Mouse (Mus musculus): ENCODE results near the gene Usp19.

The Usp19 gene

DNA sequence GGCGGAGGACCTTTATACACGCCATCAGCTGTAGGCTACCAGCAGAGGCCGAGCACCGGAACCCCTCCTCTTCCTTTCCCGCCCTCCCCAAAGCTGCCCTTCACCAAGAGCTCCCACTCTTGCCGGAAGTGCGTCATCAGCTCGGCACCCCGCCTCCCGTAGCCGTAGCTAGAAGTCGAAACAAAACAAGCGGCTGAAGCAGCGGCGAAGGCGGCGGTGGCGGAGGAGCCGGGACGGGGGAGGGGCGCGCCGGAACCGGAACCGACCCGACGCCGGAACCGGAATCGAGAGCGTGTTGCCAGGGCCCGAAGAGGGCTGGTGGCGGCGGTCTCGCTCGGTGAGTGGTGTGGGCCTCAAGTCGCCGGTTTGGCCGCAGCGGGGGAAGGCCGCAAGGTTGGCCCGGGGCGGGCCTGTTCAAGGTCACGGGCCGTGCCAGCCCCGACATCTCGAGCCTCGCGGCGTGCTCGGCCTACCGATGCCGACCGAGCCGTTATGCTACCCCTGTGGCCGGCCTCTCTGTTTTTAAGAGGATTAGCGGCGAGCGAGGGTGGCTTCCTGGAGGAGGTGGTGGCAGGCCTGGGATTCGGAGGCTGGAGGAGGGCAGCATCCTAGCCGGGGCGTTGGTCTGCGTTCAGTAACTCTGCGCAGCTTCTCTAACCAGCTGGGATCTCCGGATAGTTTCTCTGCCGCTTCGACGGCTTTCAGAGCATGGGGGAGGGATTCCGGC is at the start of gene Usp19:
Usp19 (plus strand) TSS at position 44 of the 727 bp plus-strand sequence.
- peak; percentile 97 to 98 for DNase-seq (ENCODE audit: low spot score in 2 of 2)

DNA sequence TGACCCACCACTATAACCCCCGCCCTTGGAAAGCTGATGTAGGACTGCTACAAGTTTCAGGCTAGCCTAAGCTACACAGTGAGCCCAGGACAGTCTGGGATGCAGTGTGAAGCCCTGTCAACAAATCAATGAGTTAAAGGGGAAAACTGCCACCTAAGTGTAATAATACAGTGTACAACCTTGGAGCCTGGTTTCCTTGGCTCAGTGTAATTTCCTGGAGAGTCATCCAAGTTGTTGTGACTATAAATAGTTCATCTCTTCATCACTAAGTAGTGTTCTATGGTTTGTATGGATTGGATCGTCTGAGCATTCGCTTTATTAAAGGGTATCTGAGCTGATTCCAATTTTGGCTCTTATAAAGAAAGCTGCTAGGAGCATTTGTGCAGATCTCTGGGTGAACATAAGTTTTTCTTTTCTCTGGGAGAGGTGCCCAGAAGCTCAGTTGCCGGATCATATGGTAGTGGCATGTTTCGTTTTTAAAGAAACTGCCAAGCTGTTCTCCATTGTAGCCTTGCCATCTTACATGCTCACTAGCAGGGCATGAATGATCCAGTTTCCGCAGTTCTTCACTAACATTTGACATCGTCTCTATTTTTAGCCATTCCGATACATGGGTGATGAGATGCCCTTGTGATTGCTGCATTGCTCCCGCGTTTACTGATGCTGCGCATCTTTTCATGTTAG is 49.0 kb upstream of the Usp19 start:
- peak; percentile 66 to 83 for DNase-seq (ENCODE audit: low spot score in 2 of 2)

DNA sequence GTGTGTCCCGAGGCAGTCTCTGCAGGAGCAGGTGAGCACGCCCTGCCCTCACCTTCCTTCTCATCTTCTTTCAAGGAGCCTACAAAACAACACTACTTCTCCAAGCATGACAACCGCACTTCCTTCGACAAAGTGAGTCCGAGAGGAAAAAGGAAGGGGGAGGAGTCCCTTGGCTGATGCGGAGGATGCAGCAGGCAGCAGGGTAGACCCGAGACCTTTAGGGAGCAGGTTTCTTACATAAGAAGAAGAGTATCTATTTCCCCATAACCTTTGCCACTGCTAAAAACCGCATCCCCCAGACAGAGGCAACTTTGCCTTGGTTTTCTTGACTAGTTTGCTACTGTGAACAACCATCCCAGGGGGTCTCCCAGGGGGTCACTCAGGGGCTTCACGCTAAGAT is 45.3 kb upstream of the Usp19 start:
- DNase-seq (ENCODE audit: low spot score in 2 of 2): no peak

DNA sequence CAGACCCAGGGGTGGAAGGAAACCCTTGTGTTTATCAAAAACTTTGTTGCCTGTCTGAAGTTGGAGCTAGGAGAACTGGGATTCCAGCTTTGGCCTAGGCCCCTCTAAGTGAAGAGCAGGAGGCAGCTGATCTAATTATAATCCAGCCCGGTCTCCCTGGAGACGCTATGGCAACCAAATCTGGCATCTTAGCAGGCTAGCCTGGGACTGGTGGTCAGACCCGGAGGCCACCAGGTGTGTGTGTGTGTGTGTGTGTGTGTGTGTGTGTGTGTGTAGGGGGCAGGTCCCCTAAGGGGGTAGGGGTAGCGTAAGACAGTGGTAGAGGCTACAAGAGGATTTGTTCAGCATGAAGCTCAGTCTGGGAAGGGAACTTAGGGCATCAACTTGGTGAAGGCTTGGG is 40.5 kb upstream of the Usp19 start:
- peak; percentile 80 to 88 for DNase-seq (ENCODE audit: low spot score in 2 of 2)

DNA sequence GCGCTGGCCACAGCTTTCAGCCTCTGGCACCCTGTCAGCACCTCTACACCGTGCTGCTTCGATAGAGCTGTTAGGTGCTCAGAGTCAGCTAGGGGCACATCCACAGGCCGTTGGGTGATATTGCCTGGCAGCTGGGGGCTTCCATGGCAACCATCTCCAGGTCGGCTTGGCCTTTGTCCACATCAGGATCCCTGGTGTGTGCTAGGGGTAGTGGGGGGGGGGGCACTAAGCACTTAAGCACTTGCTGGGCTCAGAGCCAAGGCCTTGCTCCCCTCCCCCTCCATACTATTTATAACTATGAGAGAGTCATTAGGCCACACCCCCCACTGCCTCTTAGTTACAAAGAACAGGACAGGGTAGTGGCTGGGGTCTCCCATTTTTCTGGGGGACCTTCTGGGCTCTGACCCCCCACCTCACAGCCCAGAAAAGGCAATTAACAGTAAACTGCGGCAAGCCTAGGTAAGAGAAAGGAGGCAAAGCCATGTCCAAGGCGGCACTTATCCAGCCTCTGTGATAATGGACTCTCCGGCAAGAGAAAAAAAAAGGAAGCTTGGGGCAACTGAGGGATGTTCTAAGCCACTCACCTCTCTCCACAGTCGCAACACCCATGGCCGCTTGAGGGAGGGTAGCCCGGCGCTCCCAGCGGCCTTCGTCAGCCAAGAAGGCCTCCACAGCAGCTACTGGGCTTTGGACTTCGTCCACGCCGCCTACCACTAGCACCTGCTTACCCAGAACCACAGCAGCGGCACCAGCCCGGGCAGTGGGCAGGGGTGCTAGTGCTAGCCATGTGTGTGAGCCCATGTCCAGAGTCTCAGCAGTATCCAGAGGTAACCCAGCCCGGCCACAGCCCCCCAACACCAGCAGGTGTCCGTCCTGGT is 39.9 kb upstream of the Usp19 start:
- DNase-seq (ENCODE audit: low spot score in 2 of 2): peak in 1 of 2 experiments; percentile 54

DNA sequence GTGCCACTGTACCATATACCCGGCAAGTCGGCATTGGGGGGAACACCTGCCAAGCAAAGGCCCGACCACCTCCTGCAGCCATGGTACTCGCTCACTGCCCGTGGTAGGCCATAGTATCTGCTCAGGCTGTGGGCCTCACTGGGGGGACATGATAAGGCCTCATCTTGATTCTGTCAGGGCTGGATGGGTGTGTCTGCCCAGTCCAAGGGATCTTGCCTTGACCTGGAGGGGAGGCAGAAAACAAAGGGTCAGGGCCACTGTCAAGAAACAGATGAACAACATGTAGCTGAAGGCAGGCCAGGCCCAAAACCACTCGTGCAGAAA is 39.3 kb upstream of the Usp19 start:
- DNase-seq (ENCODE audit: low spot score in 2 of 2): no peak

DNA sequence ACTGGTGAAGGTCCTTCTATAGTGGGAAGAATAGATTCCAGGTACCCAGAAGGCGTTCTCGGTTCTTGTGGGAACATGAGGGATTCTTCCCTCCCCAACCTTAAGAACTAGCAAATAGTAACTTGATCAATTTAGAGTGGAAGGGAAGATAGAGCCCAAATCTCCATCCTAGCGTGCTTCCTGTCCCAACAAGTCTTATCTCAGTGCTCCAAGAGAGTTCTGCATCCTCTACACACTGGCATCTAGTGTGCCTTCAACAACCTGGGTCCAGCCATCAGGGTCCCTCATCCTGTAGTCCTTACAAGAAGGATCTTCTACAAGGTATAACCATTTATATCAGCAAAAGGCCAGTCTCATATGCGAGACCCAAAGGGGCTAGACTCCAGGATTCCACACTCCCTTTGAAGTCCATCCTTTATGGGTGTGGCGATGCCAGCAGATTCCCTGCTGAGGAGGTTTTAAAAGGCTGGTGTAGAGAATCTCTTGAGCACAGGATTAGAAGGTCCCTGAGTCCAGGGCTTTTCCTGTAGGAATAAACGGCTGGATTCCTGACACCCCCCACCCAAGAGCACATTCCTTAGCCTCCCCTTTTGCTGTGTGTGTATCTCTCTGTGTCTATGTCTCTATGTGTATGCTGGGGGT is 38.8 kb upstream of the Usp19 start:
- DNase-seq (ENCODE audit: low spot score in 2 of 2): no peak

DNA sequence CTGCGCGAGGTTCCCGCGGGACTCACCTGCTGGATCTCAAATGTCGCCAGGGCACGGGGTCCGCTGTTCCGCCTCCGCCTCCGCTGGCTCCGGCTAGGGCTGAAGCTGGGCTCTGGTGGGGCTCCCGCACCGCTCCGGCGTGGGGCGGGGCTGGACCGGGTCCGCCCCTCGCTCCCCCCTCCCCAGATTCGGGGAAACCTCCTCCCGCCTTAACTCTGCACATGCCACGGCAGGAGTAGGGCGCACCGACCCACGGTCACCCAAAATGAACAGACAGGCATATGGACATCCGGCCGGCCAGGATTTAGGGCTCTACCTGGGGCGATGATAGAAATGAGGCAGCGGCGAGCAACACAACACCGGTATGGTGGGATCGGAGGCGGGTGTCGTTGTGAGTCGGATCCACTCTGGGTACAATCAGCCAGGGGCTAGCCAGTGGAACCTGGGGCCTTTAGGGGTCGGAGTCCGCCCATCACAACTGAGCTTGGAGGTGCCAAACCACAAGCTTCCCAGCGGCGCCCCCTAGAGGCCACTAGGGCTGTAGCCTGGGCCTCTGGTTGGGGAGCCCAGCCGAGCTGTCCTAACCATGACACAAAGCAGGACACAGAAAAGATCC is 38.0 kb upstream of the Usp19 start:
- DNase-seq (ENCODE audit: low spot score in 2 of 2): peak; percentile 90 to 94

DNA sequence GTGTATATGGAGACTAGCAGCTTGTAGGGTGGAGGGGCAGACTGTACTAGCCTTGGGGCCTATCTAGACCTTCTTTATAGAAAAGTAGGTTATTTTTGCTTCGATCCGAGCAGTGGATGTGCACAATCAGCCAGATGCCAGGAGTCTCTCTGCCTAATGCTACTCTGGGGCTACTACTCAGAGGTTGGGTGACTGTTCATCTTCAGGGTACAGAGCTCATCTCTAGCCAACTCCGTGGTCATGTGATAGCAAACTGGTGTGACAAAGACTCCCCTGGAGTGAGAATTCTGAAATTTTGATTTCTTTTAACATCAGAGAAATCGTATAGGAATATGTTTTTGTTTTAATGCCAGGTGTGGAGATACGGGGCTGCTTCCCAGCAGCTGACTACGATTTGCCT is 37.5 kb upstream of the Usp19 start:
- no peak for DNase-seq (ENCODE audit: low spot score in 2 of 2)

DNA sequence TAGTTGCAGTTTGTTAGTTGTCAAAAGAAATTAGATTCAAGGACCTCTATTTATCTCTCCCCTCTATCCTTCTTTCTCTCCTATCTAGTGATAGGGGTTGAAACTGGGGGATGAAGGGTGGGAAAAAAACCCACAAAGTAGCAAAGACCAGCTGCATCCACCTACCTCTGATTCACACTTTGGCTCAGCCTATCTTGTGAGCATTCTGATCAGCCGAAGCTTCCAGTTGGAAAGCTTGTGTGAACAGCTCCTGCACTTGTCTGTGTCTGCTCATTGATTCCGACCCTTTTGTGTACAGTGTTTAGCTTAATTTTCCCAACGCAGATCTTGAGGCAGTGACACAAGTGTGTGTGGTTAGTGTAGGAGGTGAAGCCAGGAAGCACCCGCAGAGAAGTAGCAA is 36.9 kb upstream of the Usp19 start:
- DNase-seq (ENCODE audit: low spot score in 2 of 2): no peak

DNA sequence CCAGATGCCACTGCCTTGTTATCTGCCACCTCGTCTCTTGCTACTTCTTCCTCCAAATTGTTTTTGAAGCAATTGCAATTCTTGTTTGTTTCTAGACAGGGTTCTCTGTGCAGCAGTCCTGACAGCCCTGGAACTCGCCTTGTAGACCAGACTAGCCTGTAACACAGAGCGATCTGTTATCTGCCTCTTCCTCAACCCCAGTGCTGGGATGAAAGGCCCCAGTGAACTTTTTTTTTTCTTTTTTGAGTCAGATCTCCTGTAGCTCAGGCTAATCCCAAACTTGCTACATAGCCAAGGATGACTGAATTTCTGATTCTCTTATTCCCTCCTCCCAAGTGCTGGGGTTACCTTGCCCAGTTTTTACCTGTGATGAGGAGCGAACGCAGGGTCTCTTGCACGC is 36.0 kb upstream of the Usp19 start:
- no peak for DNase-seq (ENCODE audit: low spot score in 2 of 2)

DNA sequence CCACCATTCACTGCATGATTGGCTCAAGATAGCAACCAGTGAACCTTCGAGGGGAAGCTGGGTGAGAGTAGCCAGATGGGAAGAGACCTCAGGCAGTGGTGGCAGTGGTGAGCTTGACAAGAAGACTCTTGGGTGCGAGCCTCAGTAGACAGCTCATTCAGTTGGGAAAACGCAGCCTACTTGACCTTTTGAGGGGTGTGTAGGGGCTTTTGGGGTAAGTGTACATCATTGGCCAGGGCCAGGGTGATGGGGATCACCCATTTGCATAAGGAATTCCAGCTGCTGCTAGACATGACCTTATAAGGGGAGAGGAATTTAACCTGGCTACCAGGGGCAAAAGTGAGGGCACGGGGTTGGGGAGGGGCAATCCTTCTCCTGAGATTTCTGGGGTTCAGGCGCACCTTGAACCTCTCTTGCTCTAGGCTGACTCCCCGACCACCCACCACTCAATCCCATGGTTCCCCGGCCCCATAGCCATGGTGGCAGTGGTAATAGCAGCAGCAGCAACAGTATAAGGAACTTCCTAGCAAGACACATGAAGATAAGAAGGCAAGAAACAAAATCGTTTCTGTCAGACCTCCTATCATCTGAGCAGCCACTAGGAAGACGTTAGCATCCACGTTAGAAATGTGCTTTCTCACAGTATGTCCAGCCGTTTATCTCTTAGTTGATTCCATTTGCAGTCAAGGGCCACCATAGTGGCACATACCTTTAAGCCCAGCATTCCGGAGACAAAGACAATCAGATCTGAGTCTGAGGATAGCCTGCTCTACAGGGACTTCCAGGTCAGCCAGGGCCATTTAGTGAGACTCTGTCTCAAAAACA is 34.4 kb upstream of the Usp19 start:
- peak in 1 of 2 experiments; percentile 20 for DNase-seq (ENCODE audit: low spot score in 2 of 2)

DNA sequence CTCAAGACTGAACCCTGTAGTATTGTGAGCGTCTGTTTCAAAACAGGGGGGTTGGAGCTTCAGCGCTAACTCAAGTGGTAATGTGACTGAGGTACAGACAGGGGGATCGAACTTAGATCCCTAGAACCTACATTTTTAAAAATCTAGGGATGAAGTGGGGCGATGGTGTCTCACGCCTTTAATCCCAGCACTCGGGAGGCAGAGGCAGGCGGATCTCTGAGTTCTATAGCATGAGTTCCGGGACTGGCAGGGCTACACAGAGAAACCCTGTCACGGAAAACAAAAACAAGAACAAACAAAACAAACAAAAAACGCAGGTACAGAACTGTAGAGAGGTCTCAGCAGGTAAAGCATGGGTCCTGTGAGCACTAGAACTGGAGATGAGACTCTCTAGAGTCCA is 33.4 kb upstream of the Usp19 start:
- no peak for DNase-seq (ENCODE audit: low spot score in 2 of 2)

DNA sequence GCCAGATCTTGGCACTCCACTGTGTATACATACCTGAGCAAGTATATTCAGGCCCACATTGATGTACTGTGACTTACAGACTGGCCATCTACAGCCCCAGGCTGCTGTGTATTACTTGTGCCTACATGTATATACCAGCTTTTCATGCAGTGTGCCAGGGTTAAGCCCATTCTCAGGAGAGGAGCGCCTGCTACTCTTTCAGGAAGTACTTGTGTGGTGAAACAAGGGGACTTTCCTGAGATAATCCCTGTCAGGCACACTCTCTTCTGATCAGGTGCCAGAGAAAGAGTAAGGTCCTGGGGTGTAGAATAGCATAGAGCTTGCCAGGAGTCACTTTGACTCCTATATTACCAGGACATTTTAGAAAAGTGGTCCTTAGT is 30.5 kb upstream of the Usp19 start:
- DNase-seq (ENCODE audit: low spot score in 2 of 2): no peak

DNA sequence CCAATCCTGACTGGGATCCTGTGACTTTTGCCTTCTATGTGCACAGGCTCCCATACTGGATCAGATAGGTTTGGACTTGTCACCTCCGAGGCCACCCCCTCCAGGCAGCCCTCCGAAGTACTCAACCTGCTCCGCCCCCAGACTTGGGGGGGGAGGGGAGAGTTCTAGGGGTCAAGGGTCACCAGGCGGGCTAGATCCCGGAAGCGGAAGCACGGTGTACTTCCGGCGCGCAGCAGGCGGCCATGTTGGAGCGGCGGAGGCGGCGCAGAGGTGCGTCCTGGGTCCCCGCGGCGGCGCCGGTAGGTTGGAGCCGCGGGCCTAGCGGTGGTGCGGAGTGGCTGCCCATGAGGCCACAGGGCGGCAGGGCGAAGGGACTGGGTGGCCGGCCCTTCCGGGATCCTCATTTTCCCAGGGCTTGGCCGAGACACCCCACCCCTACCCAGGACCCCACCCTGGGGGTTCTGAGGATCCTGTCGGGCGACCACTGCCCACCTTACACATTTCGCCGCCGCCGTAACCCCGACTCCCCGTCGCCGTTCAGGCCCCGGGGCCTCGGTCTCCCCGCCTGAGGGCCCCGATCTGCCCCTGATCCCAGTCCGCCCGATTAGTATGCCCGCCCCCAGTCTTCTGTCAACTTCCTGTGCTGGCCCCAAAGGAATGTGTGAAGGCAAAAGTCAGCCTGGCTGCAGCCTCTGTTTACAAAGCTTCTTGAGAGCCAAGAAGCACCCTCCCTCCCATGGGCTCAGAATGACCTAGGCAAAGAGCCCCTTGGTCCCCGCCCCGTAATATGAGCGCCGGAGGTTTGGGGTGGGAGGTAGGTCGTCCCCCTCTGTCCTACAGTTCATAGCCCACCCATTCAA is 29.9 kb upstream of the Usp19 start, which contains the start of gene Ccdc71:
Ccdc71 (plus strand) TSS at position 209 of the 860 bp plus-strand sequence.
- DNase-seq (ENCODE audit: low spot score in 2 of 2): peak; percentile 93

DNA sequence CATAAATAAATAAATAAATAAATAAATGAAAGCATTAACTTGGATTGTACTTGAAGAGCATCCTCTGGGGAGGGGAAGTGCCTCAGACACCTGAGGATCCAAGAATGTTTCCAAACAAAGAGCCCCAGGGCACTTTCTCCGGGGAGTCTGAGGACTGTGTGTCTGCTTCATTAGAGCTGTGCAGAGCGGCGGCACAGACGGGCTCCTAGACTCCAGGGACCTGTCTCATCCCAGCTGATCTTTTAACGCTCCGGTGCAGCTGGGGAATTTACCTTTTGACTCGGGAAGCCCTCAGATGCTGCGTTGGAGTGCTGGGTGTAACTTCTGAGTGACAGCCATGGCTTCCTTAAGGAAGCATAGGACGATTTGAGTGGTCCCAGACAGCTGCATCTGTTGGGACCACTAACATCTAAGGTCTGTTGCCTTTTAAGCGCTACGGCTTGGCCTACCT is 29.2 kb upstream of the Usp19 start, which contains the start of gene Klhdc8b:
Klhdc8b (minus strand) TSS at position 401 of the 451 bp plus-strand sequence.
- peak in 1 of 2 experiments; percentile 29 for DNase-seq (ENCODE audit: low spot score in 2 of 2)

DNA sequence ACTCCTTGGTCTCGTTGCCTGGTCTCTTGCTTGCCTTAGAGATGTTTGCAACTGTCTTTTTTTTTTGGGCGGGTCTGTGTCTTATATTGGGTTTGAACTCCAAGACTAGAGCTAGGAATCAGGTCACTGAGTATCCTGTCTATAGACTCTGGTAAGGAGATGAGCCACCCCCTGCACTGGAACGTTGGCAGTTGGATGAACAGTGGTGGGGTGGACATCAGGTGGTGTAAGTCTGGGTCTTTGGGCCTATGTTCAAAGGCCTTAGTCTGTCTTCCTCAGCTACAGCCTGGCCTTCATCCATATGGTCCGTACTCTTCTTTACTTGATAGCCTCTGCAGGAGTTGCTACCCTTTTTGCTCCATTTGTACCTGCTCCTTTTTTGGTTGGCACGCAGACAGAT is 28.7 kb upstream of the Usp19 start:
- peak in 1 of 2 experiments; percentile 25 for DNase-seq (ENCODE audit: low spot score in 2 of 2)

DNA sequence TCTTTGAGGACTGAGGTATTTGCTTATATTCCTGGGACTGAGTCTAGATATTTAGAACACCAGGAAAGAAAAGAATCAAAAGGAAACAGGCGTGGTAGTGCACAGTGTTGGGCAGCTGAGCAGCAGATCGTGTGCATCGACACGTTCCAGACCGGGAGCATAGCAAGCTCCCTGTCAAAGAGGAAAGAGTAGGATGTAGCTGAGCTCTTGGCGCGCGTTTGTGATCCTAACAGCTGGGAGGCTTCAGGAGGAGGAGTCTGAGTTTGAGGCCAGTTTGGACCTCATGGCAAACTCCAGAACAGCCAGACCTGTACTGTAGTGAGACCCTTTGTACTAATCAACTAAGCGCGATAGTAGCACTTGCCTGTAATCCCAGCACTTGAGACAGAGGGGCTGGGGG is 28.2 kb upstream of the Usp19 start:
- peak in 1 of 2 experiments; percentile 23 for DNase-seq (ENCODE audit: low spot score in 2 of 2)

DNA sequence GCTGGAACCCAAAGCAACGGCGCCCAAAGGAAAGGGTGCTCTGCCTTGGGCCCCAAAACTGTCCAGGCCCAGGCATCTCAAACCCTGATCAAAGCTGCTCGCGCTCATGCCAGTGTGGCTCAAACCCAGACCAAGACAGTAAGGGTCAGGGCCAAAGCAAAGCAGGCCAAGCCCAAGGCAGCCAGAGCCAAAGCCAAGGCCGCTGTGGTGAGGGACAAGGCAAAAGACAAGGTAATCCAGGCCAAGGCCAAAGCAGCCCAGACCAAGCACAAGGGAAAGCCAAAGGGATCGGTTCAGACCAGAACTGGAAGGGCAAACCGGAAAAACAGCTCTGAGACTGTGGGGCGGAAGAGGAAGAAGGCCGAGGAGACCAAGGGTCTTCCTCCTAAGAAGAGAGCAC is 26.7 kb upstream of the Usp19 start:
- no peak for DNase-seq (ENCODE audit: low spot score in 2 of 2)

DNA sequence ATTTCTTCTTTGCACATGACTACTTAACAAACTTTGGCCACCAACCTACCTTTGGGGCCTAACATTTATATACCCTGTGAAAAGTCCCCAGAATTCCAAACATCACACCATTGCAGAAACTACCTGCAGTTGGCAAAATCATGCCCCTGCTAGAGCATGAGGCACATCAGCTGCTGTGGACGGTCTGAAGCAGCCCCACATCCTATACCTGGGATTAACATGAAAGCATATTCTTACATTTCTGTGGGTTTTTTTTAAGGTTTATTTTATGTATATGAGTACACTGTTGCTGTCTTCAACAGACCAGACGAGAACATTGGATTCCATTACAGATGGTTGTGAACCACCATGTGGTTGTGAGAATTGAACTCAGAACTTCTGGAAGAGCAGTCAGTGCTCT is 24.2 kb upstream of the Usp19 start:
- no peak for DNase-seq (ENCODE audit: low spot score in 2 of 2)

Data from right cerebral cortex, postnatal 10 days (tissue).